Mouse (Mus musculus) myocyte (in vitro differentiated cells): ENCODE data around the gene Hist1h3a. TPM values are rescaled to one million over a fixed set of nuclear protein-coding genes. Genes with fewer than 3 reads are reported as not detected.
"Not testable (repeated sequence)": the region's sequence is repeated elsewhere in the genome, so short reads cannot be mapped to it uniquely, and the experiment has no call there.

ENCODE experiments used
- H3K27me3 ChIP-seq: one replicate; pipeline ENCODE4 v1.6.1; 2011; ENCODE audit not compliant: control insufficient read depth, insufficient read depth, insufficient read length
- H3K36me3 ChIP-seq: one replicate; pipeline ENCODE4 v1.6.1; 2011; ENCODE audit not compliant: control insufficient read depth, insufficient read depth
- H3K4me2 ChIP-seq: one replicate; pipeline ENCODE4 v1.6.1; 2011; ENCODE audit warnings: low read depth, control low read depth
- H3K4me3 ChIP-seq: one replicate; pipeline ENCODE4 v1.5.1; 2011; ENCODE audit warnings: mild to moderate bottlenecking, control low read depth, moderate library complexity
- H3K79me2 ChIP-seq: one replicate; pipeline ENCODE4 v1.6.1; 2011; ENCODE audit not compliant: control insufficient read depth, insufficient read depth
- H3ac ChIP-seq: one replicate; pipeline ENCODE4 v1.6.1; 2011; ENCODE audit not compliant: control insufficient read depth, insufficient read length
- CEBPB ChIP-seq: IDR thresholded peaks from 2 replicates; pipeline ENCODE4 v1.6.1; 2011; ENCODE audit warnings: mild to moderate bottlenecking, moderate library complexity; ENCODE audit not compliant: poor library complexity, insufficient read depth, severe bottlenecking
- E2F4 ChIP-seq: IDR thresholded peaks from one replicate; pipeline ENCODE4 v1.6.1; 2011; ENCODE audit warnings: mild to moderate bottlenecking, control low read depth, moderate library complexity; ENCODE audit not compliant: insufficient read depth
- MAX ChIP-seq: IDR thresholded peaks from one replicate; pipeline ENCODE4 v1.6.1; 2011; ENCODE audit warnings: low read depth, mild to moderate bottlenecking, control low read depth
- MYOD1 ChIP-seq, 3 experiments: IDR thresholded peaks; one replicate each; pipeline ENCODE4 v1.6.1; 2011; ENCODE audit warnings: control low read depth in 2 of 3, low read depth in 2 of 3, mild to moderate bottlenecking in 2 of 3, moderate library complexity in 1 of 3; ENCODE audit not compliant: insufficient read length in 2 of 3, control insufficient read depth in 1 of 3
- MYOG ChIP-seq, 3 experiments: IDR thresholded peaks; one replicate each; pipeline ENCODE4 v1.6.1; 2011; ENCODE audit warnings: control low read depth in 2 of 3, low read depth in 2 of 3, mild to moderate bottlenecking in 2 of 3; ENCODE audit not compliant: insufficient read length in 2 of 3, control insufficient read depth in 1 of 3, insufficient read depth in 1 of 3
- POLR2A ChIP-seq: IDR thresholded peaks from one replicate; pipeline ENCODE4 v1.6.1; 2011; ENCODE audit warnings: low read depth, mild to moderate bottlenecking, control low read depth, moderate library complexity; ENCODE audit not compliant: insufficient read length
- POLR2AphosphoS2 ChIP-seq: IDR thresholded peaks from one replicate; pipeline ENCODE4 v1.6.1; 2011; ENCODE audit warnings: low read depth, control low read depth; ENCODE audit not compliant: insufficient read length
- REST ChIP-seq: IDR thresholded peaks from one replicate; pipeline ENCODE4 v1.6.1; 2011; ENCODE audit warnings: mild to moderate bottlenecking, control low read depth, moderate library complexity; ENCODE audit not compliant: insufficient read depth, insufficient read length
- SRF ChIP-seq: IDR thresholded peaks from one replicate; pipeline ENCODE4 v1.6.1; 2011; ENCODE audit warnings: low read depth; ENCODE audit not compliant: control insufficient read depth, insufficient read length
- TCF12 ChIP-seq: IDR thresholded peaks from one replicate; pipeline ENCODE4 v1.6.1; 2011; ENCODE audit warnings: mild to moderate bottlenecking, control low read depth; ENCODE audit not compliant: poor library complexity, insufficient read depth, severe bottlenecking
- TCF3 ChIP-seq: IDR thresholded peaks from one replicate; pipeline ENCODE4 v1.6.1; 2011; ENCODE audit warnings: low read depth, control low read depth; ENCODE audit not compliant: insufficient read length
- USF1 ChIP-seq: IDR thresholded peaks from one replicate; pipeline ENCODE4 v1.6.1; 2011; ENCODE audit warnings: low read depth, mild to moderate bottlenecking, control low read depth, moderate library complexity
- polyA plus RNA-seq: library from polyadenylated mRNA; unstranded; fragments of >200 nt; fragmentation: generic; extraction: Trizol; gene quantifications from one replicate; pipeline ENCODE4 v1.2.1, GENCODE M21; 2012; ENCODE audit warnings: missing spikeins

The Hist1h3a gene
- polyA plus RNA-seq, 1 experiment: 1.3 TPM

GRCm38 (mm10) chr13:23778339-23778738 is 16.2 kb upstream of the Hist1h3a start:
- TF ChIP-seq TCF12 (no peak), TCF3 (no peak), POLR2AphosphoS2 (no peak), POLR2A (no peak), SRF (no peak), USF1 (no peak), MYOD1 (IDR thresholded peaks at IDR 0.05; ENCODE audit: control insufficient read depth in 1 of 3, insufficient read length in 2 of 3, low read depth in 2 of 3) (no peak), REST (no peak), CEBPB (no peak), MAX (no peak), MYOG (IDR thresholded peaks at IDR 0.05; ENCODE audit: control insufficient read depth in 1 of 3, insufficient read depth in 1 of 3, insufficient read length in 2 of 3, low read depth in 2 of 3) (no peak), E2F4 (no peak)
- Histone ChIP-seq H3K79me2 (no peaks in the 10 kb centered on the region), H3K27me3 (no peaks in the 10 kb centered on the region), H3ac (no peak overlapping the region), H3K4me3 (no peak overlapping the region), H3K36me3 (no peaks in the 10 kb centered on the region), H3K4me2 (no peak overlapping the region)

DNA sequence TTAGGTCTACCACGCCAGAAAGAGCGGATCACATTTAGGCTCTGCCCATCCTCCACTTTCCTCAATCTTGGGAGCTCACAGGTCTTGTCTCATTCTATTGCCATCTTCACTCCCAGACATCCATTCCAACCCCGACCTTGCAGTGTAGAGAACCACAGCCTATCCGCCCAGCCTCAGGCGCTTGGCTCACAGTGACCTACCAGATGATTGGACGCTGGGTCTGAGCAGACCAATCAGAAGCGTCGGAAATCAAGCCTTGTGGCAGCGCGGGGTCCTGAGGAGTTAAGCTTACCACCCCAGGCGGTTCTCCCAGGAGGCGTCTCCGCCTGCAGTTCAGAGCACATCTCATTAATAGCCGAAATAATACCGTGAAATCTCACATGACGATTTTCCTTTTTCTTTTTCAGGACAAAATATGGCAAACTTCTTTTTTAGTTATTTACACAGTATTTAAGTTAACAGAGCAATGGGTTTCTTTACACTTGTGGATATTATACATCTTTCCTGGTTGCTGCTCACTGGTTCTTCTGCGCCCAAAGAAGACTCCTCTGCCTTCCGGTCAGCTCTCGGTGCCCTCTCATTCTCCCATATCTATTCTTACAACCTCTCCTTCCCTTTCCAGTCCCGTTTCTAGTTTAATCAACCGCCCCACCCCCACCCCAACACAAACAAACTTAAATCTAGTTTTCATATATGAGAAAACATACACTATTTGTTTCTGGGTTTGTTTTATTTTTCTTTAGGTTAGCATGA is 10.6 kb upstream of the Hist1h3a start:
- H3ac ChIP-seq: no peak overlapping the region
- no peak overlapping the region for H3K4me3 ChIP-seq
- no peak for TF ChIP-seq MYOG (IDR thresholded peaks at IDR 0.05; ENCODE audit: control insufficient read depth in 1 of 3, insufficient read depth in 1 of 3, insufficient read length in 2 of 3, low read depth in 2 of 3)
- no peak for TF ChIP-seq POLR2AphosphoS2
- no peak for TF ChIP-seq REST
- no peak for TF ChIP-seq MYOD1 (IDR thresholded peaks at IDR 0.05; ENCODE audit: control insufficient read depth in 1 of 3, insufficient read length in 2 of 3, low read depth in 2 of 3)
- TF ChIP-seq POLR2A: no peak
- TF ChIP-seq MAX: no peak
- no peak for TF ChIP-seq SRF
- no peak for TF ChIP-seq CEBPB
- TF ChIP-seq TCF12: no peak
- TF ChIP-seq E2F4: no peak
- no peaks in the 10 kb centered on the region for H3K79me2 ChIP-seq
- H3K27me3 ChIP-seq: no peaks in the 10 kb centered on the region
- H3K4me2 ChIP-seq: no peak overlapping the region
- H3K36me3 ChIP-seq: no peaks in the 10 kb centered on the region

GRCm38 (mm10) chr13:23769613-23770012 is 7.4 kb upstream of the Hist1h3a start, which contains the start of gene Trim38:
Gene Trim38 (plus strand): TSS chr13:23769913.
- not testable (repeated sequence) for H3ac ChIP-seq, H3K4me2 ChIP-seq, H3K36me3 ChIP-seq, H3K79me2 ChIP-seq, H3K4me3 ChIP-seq, H3K27me3 ChIP-seq

GRCm38 (mm10) chr13:23768834-23769397 is 6.7 kb upstream of the Hist1h3a start:
- no peak overlapping the region for H3K4me2 ChIP-seq
- no peak overlapping the region for H3ac ChIP-seq
- H3K4me3 ChIP-seq: no peak overlapping the region
- H3K36me3 ChIP-seq: no peaks in the 10 kb centered on the region
- no peaks in the 10 kb centered on the region for H3K27me3 ChIP-seq
- no peak for TF ChIP-seq MAX
- no peak for TF ChIP-seq SRF
- TF ChIP-seq POLR2A: no peak
- no peak for TF ChIP-seq POLR2AphosphoS2
- no peak for TF ChIP-seq MYOD1 (IDR thresholded peaks at IDR 0.05; ENCODE audit: control insufficient read depth in 1 of 3, insufficient read length in 2 of 3, low read depth in 2 of 3)
- TF ChIP-seq REST: no peak
- no peak for TF ChIP-seq CEBPB
- no peak for TF ChIP-seq USF1
- no peak for TF ChIP-seq TCF3
- TF ChIP-seq E2F4: no peak
- TF ChIP-seq MYOG (IDR thresholded peaks at IDR 0.05; ENCODE audit: control insufficient read depth in 1 of 3, insufficient read depth in 1 of 3, insufficient read length in 2 of 3, low read depth in 2 of 3): no peak
- no peak for TF ChIP-seq TCF12
- no peaks in the 10 kb centered on the region for H3K79me2 ChIP-seq

- H3K27me3 ChIP-seq: no peaks in the 10 kb centered on the region
- no peak overlapping the region for H3K4me2 ChIP-seq
- H3K4me3 ChIP-seq: no peak overlapping the region
- H3K36me3 ChIP-seq: no peaks in the 10 kb centered on the region
- no peaks in the 10 kb centered on the region for H3K79me2 ChIP-seq
- no peak for TF ChIP-seq TCF3
- TF ChIP-seq SRF: no peak
- TF ChIP-seq CEBPB: no peak
- H3ac ChIP-seq: no peak overlapping the region
Observed at GRCm38 (mm10) chr13:23766772-23767171, 4.6 kb upstream of the Hist1h3a start.
